Mouse (Mus musculus) kidney, postnatal 0 days (tissue): ENCODE data around the gene Ric8a. TPM values are rescaled to one million over a fixed set of nuclear protein-coding genes. Genes with fewer than 3 reads are reported as not detected.

Experiments
- ATAC-seq: fragments of 200-750 bp; cut with Nextera tagmentation; replicated peaks from 2 replicates; pipeline ENCODE4 v1.8.0; 2017; ENCODE audit warnings: low read depth, moderate number of reproducible peaks, moderate TSS enrichment, moderate library complexity; ENCODE audit not compliant: low FRiP score
- DNase-seq: peaks from one replicate; pipeline ENCODE4 v3.0.0-alpha.2; 2016; ENCODE audit warnings: low spot score
- H3K27ac ChIP-seq: fragments of 300-500 bp; sonication (generic); 2 replicates; pipeline ENCODE4 v1.5.1; 2014; ENCODE audit warnings: mild to moderate bottlenecking
- H3K27me3 ChIP-seq: fragments of 300-500 bp; sonication (generic); 2 replicates; pipeline ENCODE4 v1.6.1; 2014; ENCODE audit warnings: low read length, mixed read lengths; ENCODE audit not compliant: insufficient read depth
- H3K36me3 ChIP-seq: fragments of 300-500 bp; sonication (generic); 2 replicates; pipeline ENCODE4 v1.6.1; 2014; ENCODE audit warnings: low read length, mixed read lengths; ENCODE audit not compliant: insufficient read depth
- H3K4me1 ChIP-seq: fragments of 300-500 bp; sonication (generic); replicated peaks from 2 replicates; pipeline ENCODE4 v1.6.1; 2014; ENCODE audit warnings: antibody characterized with exemption, low read length, mixed read lengths; ENCODE audit not compliant: insufficient read depth
- H3K4me2 ChIP-seq: fragments of 300-500 bp; sonication (generic); 2 replicates; pipeline ENCODE4 v1.6.1; 2014; ENCODE audit warnings: mild to moderate bottlenecking, low read length, moderate library complexity, mixed read lengths
- H3K4me3 ChIP-seq: fragments of 300-500 bp; sonication (generic); replicated peaks from 2 replicates; pipeline ENCODE4 v1.5.1; 2014; ENCODE audit warnings: low read depth, low read length
- H3K9ac ChIP-seq: fragments of 300-500 bp; sonication (generic); 2 replicates; pipeline ENCODE4 v1.6.1; 2014; ENCODE audit warnings: low read depth, low read length
- H3K9me3 ChIP-seq: fragments of 300-500 bp; sonication (generic); replicated peaks from 2 replicates; pipeline ENCODE4 v1.6.1; 2016; ENCODE audit warnings: low read length, inconsistent platforms, mixed read lengths
- CTCF ChIP-seq: IDR thresholded peaks from 2 replicates; pipeline ENCODE4 v1.5.1; 2016; ENCODE audit warnings: antibody characterized with exemption, low read depth, mild to moderate bottlenecking, moderate library complexity
- WGBS: fragments of 180-500 bp; shearing (Covaris S2); extraction: QIAGEN DNeasy Blood & Tissue Kit; methylation state at CpG from one replicate; pipeline ENCODE4 v1.1.7; 2014; 5-methylcytosine and 5-hydroxymethylcytosine counted together
- polyA plus RNA-seq: library from polyadenylated mRNA; unstranded; fragments of >200 nt; fragmentation: Nextera tagmentation; extraction: Ambion mirVana; gene quantifications from 2 replicates; pipeline ENCODE4 v1.2.1, GENCODE M21; 2015

The Ric8a gene
- polyA plus RNA-seq, 1 experiment from 2014 or later: 45.0 TPM

DNA sequence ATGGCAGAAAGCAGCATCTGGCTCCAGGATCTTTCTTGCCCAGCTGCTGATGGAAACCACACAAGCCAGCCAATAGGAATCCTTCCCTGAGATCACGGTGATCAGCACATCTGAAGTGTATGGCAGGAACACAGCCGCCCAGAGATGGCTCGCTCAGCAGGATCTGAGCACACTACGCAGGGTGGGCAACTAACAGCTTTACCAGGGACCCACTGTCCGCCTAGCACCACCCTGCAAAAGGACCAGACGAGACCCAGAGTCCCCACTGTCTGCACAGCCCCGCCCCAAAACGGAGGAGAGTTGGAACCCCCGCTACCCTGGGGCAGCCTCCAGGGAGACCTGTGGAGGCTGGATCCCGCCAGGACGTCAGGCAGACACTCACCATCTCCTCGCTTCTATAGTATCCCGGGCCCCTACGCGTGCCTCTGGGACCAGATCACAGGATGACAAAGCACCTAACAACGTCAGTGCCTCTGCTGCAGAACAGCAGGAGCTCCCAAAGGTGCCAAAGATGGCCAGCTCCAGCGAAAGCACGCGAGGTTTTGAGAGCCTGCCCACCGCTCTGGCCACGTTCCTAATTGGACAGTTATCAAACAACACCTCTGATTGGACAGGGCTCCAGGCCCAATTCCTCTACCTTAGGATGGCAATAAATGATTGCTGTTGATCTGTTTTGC is 35.0 kb upstream of the Ric8a start, which contains the start of gene Zfp941:
Gene Zfp941, minus strand, starts transcription at position 526 of the 677 bp plus-strand sequence.
- H3K36me3 ChIP-seq: no peaks in the 10 kb centered on the region
- DNase-seq (peak; percentile 57), ATAC-seq (peak; percentile 82)
- no peaks in the 10 kb centered on the region for H3K9me3 ChIP-seq
- no peaks in the 10 kb centered on the region for H3K27me3 ChIP-seq
- H3K4me2 ChIP-seq: peak within 1 kb of the TSS; percentile 73
- under 1% methylated on average over 21 of the region's 21 CpGs for WGBS
- no peak for TF ChIP-seq CTCF
- H3K9ac ChIP-seq: peak within 1 kb of the TSS; percentile 32; the same call in 1 of the 2 replicates
- H3K4me3 ChIP-seq: peak within 1 kb of the TSS; percentile 40
- no peak within 1 kb of the TSS for H3K27ac ChIP-seq
- H3K4me1 ChIP-seq: no peaks in the 10 kb centered on the region

DNA sequence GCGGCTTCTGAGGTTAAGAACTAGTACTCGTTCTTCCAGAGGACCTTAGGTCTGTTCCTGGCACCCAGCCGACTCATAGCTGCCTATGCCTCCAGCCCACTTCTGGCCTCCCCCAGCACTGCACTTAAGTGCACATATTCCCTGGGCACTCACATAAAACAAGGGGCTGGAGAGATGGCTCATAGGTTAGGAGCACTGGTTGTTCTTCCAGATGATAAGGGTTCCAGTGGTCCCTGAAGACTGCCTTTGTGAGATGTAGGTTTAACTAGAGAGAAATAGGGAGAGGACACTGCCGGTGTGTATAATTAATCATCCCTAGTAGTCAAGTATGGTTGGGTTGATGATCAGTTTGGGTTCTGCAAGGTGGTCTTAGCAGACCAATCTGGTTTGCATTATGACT is 34.0 kb upstream of the Ric8a start:
- no peaks in the 10 kb centered on the region for H3K27me3 ChIP-seq
- no peak for ATAC-seq
- H3K4me1 ChIP-seq: no peaks in the 10 kb centered on the region
- H3K4me3 ChIP-seq: no peak overlapping the region
- no peaks in the 10 kb centered on the region for H3K36me3 ChIP-seq
- no peak overlapping the region for H3K9ac ChIP-seq
- no peak overlapping the region for H3K4me2 ChIP-seq
- DNase-seq: no peak
- H3K9me3 ChIP-seq: no peaks in the 10 kb centered on the region
- TF ChIP-seq CTCF: no peak
- H3K27ac ChIP-seq: no peak overlapping the region
- WGBS: 92% methylated on average over 4 of the region's 4 CpGs

DNA sequence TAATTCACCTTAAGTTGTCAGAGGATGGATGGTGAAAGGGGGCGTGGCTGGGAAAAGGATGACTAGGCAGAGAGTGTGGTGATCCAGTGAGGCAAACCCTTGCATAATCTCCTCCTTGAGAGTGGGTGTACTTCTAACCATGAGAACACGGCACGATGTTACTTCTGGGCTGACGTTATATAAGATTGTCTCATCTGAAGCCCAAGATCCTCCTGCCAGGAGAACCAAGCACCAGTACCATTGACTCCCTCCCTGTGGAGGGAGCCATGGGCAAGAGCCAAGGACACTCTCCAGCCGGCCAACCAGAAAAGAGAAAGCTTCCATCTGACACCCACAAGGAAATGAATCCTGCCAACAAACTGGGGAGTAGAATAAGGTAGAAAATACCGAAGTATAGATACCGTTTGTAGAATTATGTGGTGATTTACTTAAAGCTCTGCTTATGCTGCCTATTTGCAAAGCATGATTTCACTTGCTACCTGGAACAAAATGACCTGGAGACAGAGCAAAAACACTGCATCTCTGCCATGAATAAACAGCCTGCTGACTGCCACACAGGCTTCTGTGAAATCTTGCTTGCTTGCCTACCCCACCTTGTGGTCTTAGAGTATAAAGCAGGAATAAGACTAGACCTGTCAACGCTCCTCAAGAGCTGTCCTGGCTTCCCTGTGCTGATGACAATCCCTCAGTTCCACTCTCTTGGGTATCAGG is 28.4 kb upstream of the Ric8a start:
- H3K4me2 ChIP-seq: 0 out of 2 replicates have a peak overlapping the region, but pooled peaks have one; percentile 7
- no peak overlapping the region for H3K9ac ChIP-seq
- no peak overlapping the region for H3K4me3 ChIP-seq
- no peaks in the 10 kb centered on the region for H3K27me3 ChIP-seq
- H3K36me3 ChIP-seq: no peaks in the 10 kb centered on the region
- H3K27ac ChIP-seq: no peak overlapping the region
- WGBS: 33% methylated on average over 8 of the region's 8 CpGs
- H3K9me3 ChIP-seq: no peaks in the 10 kb centered on the region
- ATAC-seq (peak; percentile 75; the same call in 1 of the 2 replicates), DNase-seq (peak; percentile 65)
- no peaks in the 10 kb centered on the region for H3K4me1 ChIP-seq
- TF ChIP-seq CTCF: peak; percentile 74

DNA sequence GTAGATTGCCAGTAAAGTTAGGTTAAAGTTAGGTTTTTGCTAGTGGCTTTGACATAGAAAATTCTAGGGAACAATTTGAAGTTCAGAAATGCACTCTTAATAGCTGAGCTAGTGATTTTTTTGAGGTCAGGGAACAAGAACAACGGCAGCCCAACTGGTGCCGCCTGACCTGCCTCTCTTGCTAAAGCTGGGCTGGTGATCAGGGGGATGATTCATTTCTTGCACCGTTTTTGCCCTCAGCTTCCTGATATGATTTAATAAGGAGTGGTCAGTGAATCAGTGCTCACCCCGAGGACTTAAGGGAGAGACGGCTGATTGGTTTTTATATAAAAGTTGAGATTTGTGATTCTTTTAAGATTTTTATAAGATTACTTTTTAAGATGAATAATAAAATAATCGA is 25.3 kb upstream of the Ric8a start:
- H3K27ac ChIP-seq: no peak overlapping the region
- WGBS: 60% methylated on average over 6 of the region's 6 CpGs
- H3K4me3 ChIP-seq: no peak overlapping the region

DNA sequence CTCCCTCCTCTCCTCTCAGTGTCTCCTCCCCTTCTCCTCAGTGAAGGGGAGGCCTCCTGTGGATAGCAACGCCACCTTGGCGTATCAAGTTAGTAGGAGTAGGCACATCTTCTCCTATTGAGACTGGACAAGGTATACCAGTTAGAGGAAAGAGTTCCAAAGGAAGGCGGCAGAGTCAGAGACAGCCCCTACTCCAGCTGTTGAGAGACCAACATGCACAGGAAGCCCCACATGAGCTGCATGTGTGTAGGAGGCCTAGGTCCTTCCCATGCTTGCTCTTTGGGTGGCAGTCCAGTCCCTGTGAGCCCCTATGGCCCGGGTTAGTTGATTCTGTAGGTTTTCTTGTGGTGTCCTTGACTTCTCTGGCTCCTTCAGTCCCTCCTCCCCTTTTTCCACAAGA is 23.4 kb upstream of the Ric8a start:
- Histone ChIP-seq H3K27ac (no peak overlapping the region), H3K4me3 (no peak overlapping the region), H3K36me3 (no peaks in the 10 kb centered on the region), H3K27me3 (no peaks in the 10 kb centered on the region), H3K4me2 (no peak overlapping the region), H3K9me3 (no peaks in the 10 kb centered on the region), H3K4me1 (no peaks in the 10 kb centered on the region), H3K9ac (no peak overlapping the region)
- TF ChIP-seq CTCF: no peak
- DNase-seq (no peak), ATAC-seq (no peak)
- WGBS: 92% methylated on average over 4 of the region's 4 CpGs

More for the DNA sequence above, 25.3 kb upstream of the Ric8a start:
- H3K27me3 ChIP-seq: no peaks in the 10 kb centered on the region
- TF ChIP-seq CTCF: no peak
- no peaks in the 10 kb centered on the region for H3K9me3 ChIP-seq
- H3K9ac ChIP-seq: no peak overlapping the region
- no peaks in the 10 kb centered on the region for H3K36me3 ChIP-seq
- ATAC-seq (no peak), DNase-seq (no peak)
- H3K4me2 ChIP-seq: no peak overlapping the region
- no peaks in the 10 kb centered on the region for H3K4me1 ChIP-seq

DNA sequence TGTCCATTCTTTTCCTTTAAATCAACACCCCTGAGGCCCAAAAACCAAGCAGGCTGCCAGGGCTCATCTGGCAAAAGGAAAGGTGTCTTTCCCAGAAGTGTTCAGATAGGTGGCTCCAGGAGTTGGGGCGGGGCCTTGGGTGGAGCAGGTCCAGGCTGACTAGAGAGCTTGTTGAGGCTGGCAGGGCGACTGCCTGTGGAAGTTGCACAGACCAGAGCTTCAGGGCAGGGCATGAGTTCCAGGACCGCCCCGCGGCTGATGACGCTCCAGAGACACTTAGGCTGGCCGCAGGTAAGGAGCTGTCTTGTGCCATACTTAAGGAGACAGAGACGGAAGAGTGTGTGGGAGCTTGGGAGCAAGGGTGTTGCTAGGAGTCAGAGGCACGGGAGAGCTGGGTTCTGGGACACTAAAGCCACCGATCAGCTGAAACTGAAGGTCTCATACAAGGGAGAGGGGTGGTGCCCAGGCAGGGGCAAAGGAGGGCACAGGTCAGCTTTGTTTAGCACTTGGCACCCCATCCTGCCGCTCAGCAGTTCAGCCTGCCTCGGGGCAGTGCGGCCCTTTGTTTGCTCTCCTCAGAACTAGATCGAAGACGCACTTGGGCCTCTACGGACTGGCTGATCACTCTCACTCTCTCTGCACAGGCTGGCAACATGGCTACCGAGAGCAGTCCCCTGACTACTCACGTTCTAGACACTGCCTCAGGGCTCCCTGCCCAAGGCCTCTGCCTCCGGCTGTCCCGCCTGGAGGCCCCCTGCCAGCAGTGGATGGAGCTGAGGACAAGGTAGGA is 21.6 kb upstream of the Ric8a start, which contains the start of gene Urah:
Gene Urah, plus strand, starts transcription at position 51 of the 790 bp plus-strand sequence.
- Histone ChIP-seq H3K36me3 (no peaks in the 10 kb centered on the region), H3K4me1 (no peaks in the 10 kb centered on the region), H3K9me3 (no peaks in the 10 kb centered on the region), H3K27me3 (no peaks in the 10 kb centered on the region), H3K9ac (no peak within 1 kb of the TSS), H3K4me3 (no peak within 1 kb of the TSS), H3K4me2 (no peak within 1 kb of the TSS), H3K27ac (no peak within 1 kb of the TSS)
- WGBS: 53% methylated on average over 20 of the region's 20 CpGs
- TF ChIP-seq CTCF: no peak
- DNase-seq (no peak), ATAC-seq (no peak)
